Mouse (Mus musculus) embryonic fibroblast, embryonic 13.5 days (primary cell): ENCODE data around the gene Hdhd5.

Experiments
- CTCF ChIP-seq: IDR thresholded peaks from 2 replicates; pipeline ENCODE4 v1.5.1; 2011; ENCODE audit warnings: mild to moderate bottlenecking, control low read depth, low read length, moderate library complexity, borderline replicate concordance; ENCODE audit not compliant: insufficient read depth
- POLR2A ChIP-seq: IDR thresholded peaks from 2 replicates; pipeline ENCODE4 v1.6.1; 2011; ENCODE audit warnings: low read depth, mild to moderate bottlenecking, control low read depth, low read length, moderate library complexity

- TF ChIP-seq CTCF (no peak), POLR2A (no peak)
Observed at GRCm38 (mm10) chr6:120493374-120494181, 37.5 kb downstream of the Hdhd5 start, which contains the start of gene Tmem121b.
